Mouse (Mus musculus) adrenal gland, postnatal 25 days (tissue): Measurements from ENCODE around the gene Mgst2. TPM values are rescaled to one million over a fixed set of nuclear protein-coding genes. Genes with fewer than 3 reads are reported as not detected.

Experiments
- DNase-seq: peaks from one replicate; pipeline ENCODE4 v3.0.0; 2021; ENCODE audit warnings: mixed read lengths
- total RNA-seq: library from RNA; stranded (reverse); gene quantifications from 2 replicates; pipeline ENCODE4 v1.2.3, GENCODE M21; 2021

Mgst2 gene
- total RNA-seq, 1 experiment from 2014 or later = 309 TPM

DNA sequence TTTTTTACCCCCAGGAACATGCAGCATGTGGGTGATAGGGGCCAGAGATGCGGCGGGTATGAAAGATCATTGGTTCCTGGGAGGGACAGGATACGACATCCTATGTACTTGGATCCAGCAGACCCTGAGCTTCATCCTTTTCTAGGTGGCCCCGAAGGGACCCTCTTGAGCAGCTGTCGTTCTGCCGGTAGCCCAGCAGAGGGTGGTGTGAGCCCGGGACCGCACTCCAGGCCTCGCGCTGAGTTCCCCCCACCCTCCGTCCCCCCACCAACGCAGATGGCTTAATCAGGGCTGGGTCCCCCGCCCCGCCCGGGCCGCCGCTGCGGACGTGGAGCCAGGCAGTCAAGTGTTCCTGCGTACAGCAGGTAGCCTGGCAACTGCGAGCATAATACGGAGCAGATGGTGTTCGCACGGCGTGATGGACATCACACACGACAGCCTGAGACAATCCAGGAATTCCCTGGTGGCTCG, 41.2 kb downstream of the Mgst2 start:
- peak; percentile 75 for DNase-seq

- no peak for DNase-seq
These were observed 41.8 kb downstream of the Mgst2 start for GRCm38 (mm10) chr3:51701950-51702349.

DNA sequence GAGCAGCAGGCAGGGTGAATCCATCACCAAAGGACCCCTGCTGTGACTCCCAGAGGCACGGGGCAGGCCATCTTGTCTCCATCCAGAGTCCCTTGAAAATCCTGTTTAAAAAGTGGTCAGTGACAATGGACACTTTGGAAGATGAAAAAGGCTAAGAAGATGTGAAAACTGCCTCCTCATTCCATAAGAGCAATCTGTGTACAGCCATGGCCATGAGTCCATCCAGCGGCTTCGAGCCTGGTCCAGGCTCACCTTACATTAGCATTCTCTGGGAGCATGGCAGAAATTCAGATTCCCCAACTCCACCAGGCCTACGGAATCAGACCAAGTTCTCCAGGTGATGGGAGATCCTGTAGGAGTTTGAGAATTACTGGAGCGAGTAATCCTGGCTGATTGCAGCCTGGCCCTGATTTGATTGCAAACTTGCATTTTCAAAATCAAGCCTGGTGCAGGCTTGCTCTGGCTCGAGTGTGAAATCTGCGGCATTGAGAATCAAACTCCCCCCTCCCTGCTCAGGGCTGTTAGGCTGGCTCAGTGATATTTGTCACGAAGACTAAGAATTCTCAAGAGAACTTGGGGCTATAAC, 42.6 kb downstream of the Mgst2 start:
- DNase-seq = no peak

DNA sequence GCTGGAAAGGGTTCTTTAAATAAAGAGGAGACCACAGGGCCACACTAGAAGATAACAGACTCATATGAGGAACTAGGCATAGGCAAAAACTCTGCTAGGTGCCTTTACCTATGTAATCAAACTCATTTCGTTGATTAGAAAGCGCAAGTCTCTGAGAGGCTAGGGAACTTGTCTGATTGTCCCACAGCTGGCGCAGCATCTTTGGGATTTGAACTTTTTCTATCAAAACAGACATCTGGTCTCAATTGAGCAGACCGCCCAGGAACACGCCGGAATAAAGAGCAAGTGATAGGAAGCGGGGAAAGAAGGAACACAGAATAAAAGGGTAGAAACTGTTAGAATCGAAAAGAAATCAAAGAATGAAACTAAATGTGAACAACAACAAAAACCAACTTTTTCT, 43.3 kb downstream of the Mgst2 start:
- DNase-seq = no peak

- DNase-seq = no peak
These were observed 45.1 kb downstream of the Mgst2 start for GRCm38 (mm10) chr3:51705220-51705619.

DNA sequence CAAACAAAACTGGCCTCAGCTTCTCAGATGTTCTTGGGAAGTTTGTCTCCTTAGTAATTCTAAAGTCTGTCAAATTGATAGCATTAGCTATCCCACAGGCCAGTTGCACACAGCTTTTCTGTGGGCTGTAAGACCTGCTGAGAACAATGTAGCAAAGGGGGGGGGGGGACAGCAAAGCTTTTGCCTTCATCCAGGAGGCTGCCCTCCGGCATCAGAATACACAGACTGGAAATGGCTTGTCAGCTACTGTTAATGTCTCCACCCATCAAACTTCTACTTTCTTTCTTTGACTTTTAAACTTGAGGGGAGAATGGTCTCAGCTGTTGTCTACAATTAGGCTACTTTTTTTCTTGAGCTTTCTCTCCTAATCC, 48.2 kb downstream of the Mgst2 start:
- DNase-seq = no peak

GRCm38 (mm10) chr3:51708746-51709411, 48.7 kb downstream of the Mgst2 start:
- DNase-seq = peak; percentile 77

GRCm38 (mm10) chr3:51712382-51712781, 52.2 kb downstream of the Mgst2 start:
- DNase-seq = no peak

DNA sequence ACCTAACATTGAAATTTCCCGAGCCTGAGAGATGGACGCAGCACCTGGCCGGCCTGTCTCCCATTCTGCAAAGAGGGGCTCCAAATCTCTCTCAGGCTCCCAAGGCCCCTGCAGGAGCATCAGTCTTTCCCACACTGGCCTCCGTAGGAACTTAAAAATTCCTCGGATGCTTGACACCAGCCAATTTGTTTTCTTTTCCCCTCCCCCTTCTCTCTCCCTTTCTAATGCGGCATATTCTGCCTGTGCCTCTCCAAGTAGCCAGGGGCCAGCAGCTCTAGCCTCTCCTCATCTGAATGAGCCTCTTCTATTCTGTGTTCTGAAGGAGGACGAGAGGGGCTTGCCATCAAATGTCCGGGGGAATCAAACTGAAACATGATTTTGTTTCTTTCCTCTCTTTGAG, 53.1 kb downstream of the Mgst2 start:
- DNase-seq = no peak

DNA sequence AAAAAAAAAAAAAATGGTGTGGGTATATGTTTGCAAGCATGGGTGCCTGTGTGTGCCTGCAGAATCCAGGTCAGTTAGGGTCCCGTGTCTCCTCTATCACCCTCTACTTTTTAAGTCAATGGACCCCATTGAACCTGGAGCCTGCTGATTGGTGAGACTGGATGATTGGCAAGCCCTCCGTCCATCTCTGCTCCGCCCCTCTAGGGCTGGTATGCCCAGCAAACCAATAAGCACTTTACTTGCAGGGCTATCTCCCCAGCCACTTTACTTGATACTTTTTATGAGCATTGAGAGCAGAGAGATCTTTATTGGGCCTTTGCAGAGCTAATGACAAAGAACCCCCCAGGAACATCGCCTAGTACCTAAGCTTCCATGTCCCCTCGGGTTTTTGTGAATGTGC, 54.3 kb downstream of the Mgst2 start:
- no peak for DNase-seq

- DNase-seq = no peak
These were observed 57.3 kb downstream of the Mgst2 start for GRCm38 (mm10) chr3:51717455-51717854.

DNA sequence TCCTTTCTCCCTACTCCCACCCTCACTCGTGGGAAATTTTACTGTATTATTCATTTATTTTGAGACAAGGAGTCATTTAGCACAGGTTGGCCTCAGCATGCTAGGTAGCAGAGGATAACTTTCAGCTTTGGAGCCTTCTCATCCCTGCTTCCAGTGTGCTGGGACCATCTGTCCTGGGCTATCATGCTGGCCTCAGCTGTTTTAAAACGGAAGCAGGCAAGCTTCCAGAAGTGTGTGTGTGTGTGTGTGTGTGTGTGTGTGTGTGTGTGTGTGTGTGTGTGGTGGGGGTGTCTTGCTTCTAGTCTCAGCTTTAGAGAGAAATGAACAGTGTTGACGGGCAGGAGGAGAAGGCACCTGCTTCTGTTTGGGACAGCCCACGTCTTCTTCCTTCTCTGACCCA, 57.7 kb downstream of the Mgst2 start:
- no peak for DNase-seq

GRCm38 (mm10) chr3:51719373-51719772, 59.2 kb downstream of the Mgst2 start:
- DNase-seq = no peak

DNA sequence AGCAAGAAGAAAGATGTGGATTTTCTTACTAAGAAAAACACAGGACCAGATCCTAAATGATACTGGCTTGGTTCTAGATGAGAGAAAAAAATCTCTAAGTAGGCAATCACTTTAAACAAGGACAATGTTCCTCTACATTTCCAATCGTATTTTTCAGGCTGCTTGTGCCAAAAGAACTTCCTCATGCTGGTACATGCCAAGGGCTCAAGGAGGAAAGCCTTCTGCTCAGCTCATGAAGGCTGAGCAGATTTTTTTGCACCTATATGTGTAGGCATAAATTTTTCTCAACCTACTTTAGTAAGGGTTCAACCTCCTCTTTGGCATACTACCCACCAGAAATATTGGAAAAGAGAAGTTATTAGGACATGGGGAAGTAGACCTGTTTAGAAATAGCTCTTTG, 59.8 kb downstream of the Mgst2 start:
- DNase-seq = no peak

GRCm38 (mm10) chr3:51726257-51726656, 66.1 kb downstream of the Mgst2 start:
- no peak for DNase-seq

- DNase-seq = no peak
These were observed 67.3 kb downstream of the Mgst2 start for GRCm38 (mm10) chr3:51727487-51727886.

- DNase-seq = no peak
These were observed 67.8 kb downstream of the Mgst2 start for GRCm38 (mm10) chr3:51727968-51728367.

DNA sequence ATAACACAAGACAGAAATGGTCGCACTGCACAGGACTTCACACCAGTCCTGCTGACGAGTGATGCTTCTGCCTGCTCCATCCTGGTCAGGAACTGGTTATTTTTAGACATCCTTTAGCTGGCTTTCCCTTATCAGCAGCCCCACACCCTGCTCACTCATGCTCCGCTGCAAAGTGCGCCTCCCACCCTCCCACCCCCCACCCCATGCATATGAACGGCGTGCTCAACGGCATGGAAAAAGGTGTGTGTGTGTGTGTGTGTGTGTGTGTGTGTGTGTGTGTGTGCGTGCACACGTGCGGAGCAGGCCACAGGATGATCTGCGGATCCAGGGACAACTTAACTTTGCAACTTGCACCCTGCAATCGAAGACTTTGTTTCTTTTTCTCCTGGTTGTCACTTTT, 68.3 kb downstream of the Mgst2 start:
- no peak for DNase-seq

GRCm38 (mm10) chr3:51729109-51729918, 69.2 kb downstream of the Mgst2 start:
- no peak for DNase-seq

DNA sequence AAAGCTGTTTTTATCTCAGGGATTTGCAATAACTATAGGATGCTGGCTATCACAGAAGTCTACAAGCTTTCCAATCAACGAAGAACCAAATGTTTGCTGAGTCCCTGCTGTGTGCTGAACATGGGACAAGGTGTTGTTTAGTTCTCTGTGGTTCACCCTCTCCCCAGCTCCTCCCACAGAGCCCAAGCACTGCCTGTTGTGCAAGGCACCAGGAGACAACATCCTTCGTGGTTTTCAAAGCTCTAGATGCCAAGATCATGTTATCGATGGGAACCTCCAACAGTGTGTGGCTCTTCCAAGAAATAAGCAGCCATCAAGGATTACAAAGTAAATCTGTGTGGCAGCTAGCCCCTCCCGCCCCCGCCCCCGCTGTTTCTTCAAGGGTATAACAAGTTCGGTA, 70.5 kb downstream of the Mgst2 start:
- no peak for DNase-seq

GRCm38 (mm10) chr3:51731949-51732636, 71.9 kb downstream of the Mgst2 start:
- DNase-seq = no peak
